Mouse (Mus musculus): Measurements from ENCODE around the gene Pck2.

DNA sequence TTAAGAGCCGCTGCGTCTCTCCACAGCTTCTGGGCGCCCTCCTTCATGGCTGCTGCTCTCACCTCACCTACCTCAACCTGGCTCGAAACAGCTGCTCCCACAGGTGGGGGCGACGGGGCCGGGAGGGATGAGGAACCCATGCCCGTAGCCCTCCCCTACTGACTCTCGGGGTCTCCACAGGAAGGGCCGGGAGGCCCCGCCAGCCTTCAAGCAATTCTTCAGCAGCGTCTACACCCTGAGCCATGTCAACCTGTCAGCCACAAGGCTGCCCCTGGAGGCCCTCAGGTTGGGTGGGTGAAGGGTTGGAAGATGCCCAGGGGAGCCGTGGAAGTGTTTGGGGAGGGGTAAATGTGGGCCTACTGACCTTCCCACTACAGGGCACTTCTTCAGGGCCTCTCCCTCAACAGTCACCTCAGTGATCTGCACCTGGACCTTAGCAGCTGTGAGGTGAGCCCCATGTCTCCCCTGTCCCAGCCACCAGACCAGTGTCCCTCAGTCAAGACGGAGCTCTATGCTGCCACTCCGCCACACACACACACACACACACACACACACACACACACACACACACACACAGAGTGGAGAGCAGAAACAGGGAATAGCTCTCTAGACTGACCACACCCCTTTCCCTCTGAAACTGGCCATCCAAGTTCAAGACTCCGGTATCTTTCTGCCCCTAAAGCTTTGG, 43.2 kb upstream of the Pck2 start:
- TF ChIP-seq POLR2A (IDR thresholded peaks at IDR 0.05; ENCODE audit: borderline replicate concordance, control insufficient read depth, low read depth, low read length) (no peak), CTCF (IDR thresholded peaks at IDR 0.05; ENCODE audit: control insufficient read depth, insufficient read depth, low read length) (no peak)
